Mouse (Mus musculus): ENCODE results near the gene Espnl. TPM values are rescaled to one million over a fixed set of nuclear protein-coding genes. Genes with fewer than 3 reads are reported as not detected.
A peak's percentile ranks its signal among the peaks of the same experiment; 100 is the strongest.

The Espnl gene
- total RNA-seq, 1 experiment: 0.40 TPM

- Histone ChIP-seq H3K4me1 (ENCODE audit: control insufficient read depth in 2 of 2, insufficient read depth in 2 of 2, low read length in 2 of 2, poor library complexity in 1 of 2) (peaks cover 0 to 2% of the 10 kb centered on the region in 2 experiments; a peak in 1 of 4 replicates), H3K4me3 (ENCODE audit: insufficient read depth in 1 of 2, low read depth in 1 of 2, low read length in 2 of 2, poor library complexity in 1 of 2, severe bottlenecking in 1 of 2) (no peak overlapping the region), H3K9me3 (ENCODE audit: control insufficient read depth, insufficient read depth, low read depth, low read length) (no peaks in the 10 kb centered on the region), H3K27ac (ENCODE audit: insufficient read depth, low read depth, low read length, poor library complexity, severe bottlenecking) (no peak overlapping the region), H3K36me3 (ENCODE audit: control insufficient read depth, insufficient read depth, low read length, poor library complexity, severe bottlenecking) (peaks cover under 1% of the 10 kb centered on the region; the same call in 1 of the 2 replicates), H3K9ac (ENCODE audit: insufficient read depth, low read depth, low read length, poor library complexity, severe bottlenecking) (no peak overlapping the region)
- in situ Hi-C loops (cut with MboI; ENCODE audit: low sequenced_read_pairs in 2 of 2, unreplicated experiment in 2 of 2): no loop called here
- DNase-seq (ENCODE audit: low read depth, low spot score): no peak
- no peak for TF ChIP-seq CHD2 (IDR thresholded peaks at IDR 0.05; ENCODE audit: low read depth, low read length)
- TF ChIP-seq ZNF384 (IDR thresholded peaks at IDR 0.05; ENCODE audit: low read depth, low read length): no peak
- no peak for TF ChIP-seq HCFC1 (IDR thresholded peaks at IDR 0.05; ENCODE audit: borderline replicate concordance, insufficient read depth, low read length)
- TF ChIP-seq MAFK (IDR thresholded peaks at IDR 0.05; ENCODE audit: insufficient read depth, low read depth, low read length): no peak
- no peak for TF ChIP-seq ZC3H11A (IDR thresholded peaks at IDR 0.05; ENCODE audit: borderline replicate concordance, low read depth, low read length)
These were observed 43.2 kb downstream of the Espnl start for GRCm38 (mm10) chr1:91364822-91365644.

- in situ Hi-C loops (cut with MboI; ENCODE audit: low sequenced_read_pairs in 2 of 2, unreplicated experiment in 2 of 2): no loop called here
- Histone ChIP-seq H3K36me3 (ENCODE audit: control insufficient read depth, insufficient read depth, low read length, poor library complexity, severe bottlenecking) (peaks cover 3% of the 10 kb centered on the region; the same call in 1 of the 2 replicates), H3K4me3 (ENCODE audit: insufficient read depth in 1 of 2, low read depth in 1 of 2, low read length in 2 of 2, poor library complexity in 1 of 2, severe bottlenecking in 1 of 2) (peak overlapping the region; percentile 28 to 75; a peak in 2 of 4 replicates), H3K4me1 (ENCODE audit: control insufficient read depth in 2 of 2, insufficient read depth in 2 of 2, low read length in 2 of 2, poor library complexity in 1 of 2) (peaks cover 2 to 5% of the 10 kb centered on the region in 2 experiments; a peak in 2 of 4 replicates), H3K9me3 (ENCODE audit: control insufficient read depth, insufficient read depth, low read depth, low read length) (no peaks in the 10 kb centered on the region), H3K27ac (ENCODE audit: insufficient read depth, low read depth, low read length, poor library complexity, severe bottlenecking) (no peak overlapping the region), H3K9ac (ENCODE audit: insufficient read depth, low read depth, low read length, poor library complexity, severe bottlenecking) (no peak overlapping the region; the same call in 1 of the 2 replicates)
- no peak for DNase-seq (ENCODE audit: low read depth, low spot score)
- TF ChIP-seq MAFK (IDR thresholded peaks at IDR 0.05; ENCODE audit: insufficient read depth, low read depth, low read length) (no peak), CHD2 (IDR thresholded peaks at IDR 0.05; ENCODE audit: low read depth, low read length) (no peak), HCFC1 (IDR thresholded peaks at IDR 0.05; ENCODE audit: borderline replicate concordance, insufficient read depth, low read length) (no peak), ZNF384 (IDR thresholded peaks at IDR 0.05; ENCODE audit: low read depth, low read length) (no peak), ZC3H11A (IDR thresholded peaks at IDR 0.05; ENCODE audit: borderline replicate concordance, low read depth, low read length) (no peak)
These were observed 43.9 kb downstream of the Espnl start for GRCm38 (mm10) chr1:91365816-91366214.

GRCm38 (mm10) chr1:91366215-91367108 lies 44.6 kb downstream of the Espnl start, which contains the start of gene Erfe:
TSS of gene Erfe (plus strand) at chr1:91366430.
- TF ChIP-seq CHD2 (IDR thresholded peaks at IDR 0.05; ENCODE audit: low read depth, low read length) (no peak), ZNF384 (IDR thresholded peaks at IDR 0.05; ENCODE audit: low read depth, low read length) (no peak), ZC3H11A (IDR thresholded peaks at IDR 0.05; ENCODE audit: borderline replicate concordance, low read depth, low read length) (no peak), MAFK (IDR thresholded peaks at IDR 0.05; ENCODE audit: insufficient read depth, low read depth, low read length) (no peak), HCFC1 (IDR thresholded peaks at IDR 0.05; ENCODE audit: borderline replicate concordance, insufficient read depth, low read length) (no peak)
- Histone ChIP-seq H3K27ac (ENCODE audit: insufficient read depth, low read depth, low read length, poor library complexity, severe bottlenecking) (no peak within 1 kb of the TSS), H3K4me3 (ENCODE audit: insufficient read depth in 1 of 2, low read depth in 1 of 2, low read length in 2 of 2, poor library complexity in 1 of 2, severe bottlenecking in 1 of 2) (peak within 1 kb of the TSS; percentile 75 to 83), H3K36me3 (ENCODE audit: control insufficient read depth, insufficient read depth, low read length, poor library complexity, severe bottlenecking) (peaks cover 8% of the 10 kb centered on the region; the same call in 1 of the 2 replicates), H3K4me1 (ENCODE audit: control insufficient read depth in 2 of 2, insufficient read depth in 2 of 2, low read length in 2 of 2, poor library complexity in 1 of 2) (peaks cover 2 to 5% of the 10 kb centered on the region in 2 experiments; a peak in 2 of 4 replicates), H3K9ac (ENCODE audit: insufficient read depth, low read depth, low read length, poor library complexity, severe bottlenecking) (peak within 1 kb of the TSS; percentile 77), H3K9me3 (ENCODE audit: control insufficient read depth, insufficient read depth, low read depth, low read length) (no peaks in the 10 kb centered on the region)
- in situ Hi-C loops (cut with MboI; ENCODE audit: low sequenced_read_pairs in 2 of 2, unreplicated experiment in 2 of 2): no loop called here
- peak; percentile 53 for DNase-seq (ENCODE audit: low read depth, low spot score)

GRCm38 (mm10) chr1:91367295-91367694 lies 45.4 kb downstream of the Espnl start:
- TF ChIP-seq MAFK (IDR thresholded peaks at IDR 0.05; ENCODE audit: insufficient read depth, low read depth, low read length) (no peak), HCFC1 (IDR thresholded peaks at IDR 0.05; ENCODE audit: borderline replicate concordance, insufficient read depth, low read length) (no peak)
- H3K36me3 ChIP-seq (ENCODE audit: control insufficient read depth, insufficient read depth, low read length, poor library complexity, severe bottlenecking): peaks cover 16% of the 10 kb centered on the region
- no peak overlapping the region for H3K27ac ChIP-seq (ENCODE audit: insufficient read depth, low read depth, low read length, poor library complexity, severe bottlenecking)
- no peak overlapping the region for H3K9ac ChIP-seq (ENCODE audit: insufficient read depth, low read depth, low read length, poor library complexity, severe bottlenecking)
- no peak overlapping the region; a peak in 1 of 4 replicates for H3K4me3 ChIP-seq (ENCODE audit: insufficient read depth in 1 of 2, low read depth in 1 of 2, low read length in 2 of 2, poor library complexity in 1 of 2, severe bottlenecking in 1 of 2)
- H3K4me1 ChIP-seq (ENCODE audit: control insufficient read depth in 2 of 2, insufficient read depth in 2 of 2, low read length in 2 of 2, poor library complexity in 1 of 2): peaks cover 2 to 5% of the 10 kb centered on the region in 2 experiments; a peak in 2 of 4 replicates
- DNase-seq (ENCODE audit: low read depth, low spot score): no peak
- in situ Hi-C loops (cut with MboI; ENCODE audit: low sequenced_read_pairs in 2 of 2, unreplicated experiment in 2 of 2): no loop called here
- H3K9me3 ChIP-seq (ENCODE audit: control insufficient read depth, insufficient read depth, low read depth, low read length): no peaks in the 10 kb centered on the region

Measured in ES-E14 (cell line).